Mouse (Mus musculus): Measurements from ENCODE around the gene Kif5c.

GRCm38 (mm10) chr2:49592926-49593325 lies 26.2 kb upstream of the Kif5c start:
- TF ChIP-seq POLR2A (IDR thresholded peaks at IDR 0.05; ENCODE audit: low read depth, low read length) (no peak), CTCF (IDR thresholded peaks at IDR 0.05; ENCODE audit: extremely low read depth, insufficient read length, insufficient replicate concordance, low read depth, low read length) (no peak)
